Mouse (Mus musculus) limb, embryonic 14.5 days (tissue): ENCODE results near the gene Rsg1. TPM values are rescaled to one million over a fixed set of nuclear protein-coding genes. Genes with fewer than 3 reads are reported as not detected.

ENCODE experiments used
- ATAC-seq: fragments of 200-750 bp; cut with Nextera tagmentation; 2 replicates; pipeline ENCODE4 v1.8.0; 2017; ENCODE audit warnings: low read depth, moderate number of reproducible peaks, moderate TSS enrichment; ENCODE audit not compliant: low FRiP score
- DNase-seq: peaks from one replicate; pipeline ENCODE4 v3.0.0-alpha.2; 2015; ENCODE audit warnings: low spot score
- H3K27ac ChIP-seq: fragments of 300-500 bp; sonication (generic); replicated peaks from 2 replicates; pipeline ENCODE4 v1.5.1; 2014; ENCODE audit warnings: low read depth, mild to moderate bottlenecking, low read length, moderate library complexity, mixed read lengths
- H3K27me3 ChIP-seq: fragments of 300-500 bp; sonication (generic); 2 replicates; pipeline ENCODE4 v1.6.1; 2014; ENCODE audit warnings: low read length, mixed read lengths; ENCODE audit not compliant: control insufficient read depth, insufficient read depth
- H3K36me3 ChIP-seq: fragments of 300-500 bp; sonication (generic); 2 replicates; pipeline ENCODE4 v1.6.1; 2014; ENCODE audit warnings: mild to moderate bottlenecking, low read length, moderate library complexity, mixed read lengths; ENCODE audit not compliant: control insufficient read depth, insufficient read depth
- H3K4me1 ChIP-seq: fragments of 300-500 bp; sonication (generic); 2 replicates; pipeline ENCODE4 v1.6.1; 2014; ENCODE audit warnings: antibody characterized with exemption, low read length, mixed read lengths; ENCODE audit not compliant: control insufficient read depth, insufficient read depth
- H3K4me2 ChIP-seq: fragments of 300-500 bp; sonication (generic); replicated peaks from 2 replicates; pipeline ENCODE4 v1.6.1; 2014; ENCODE audit warnings: low read depth, mild to moderate bottlenecking, low read length, moderate library complexity; ENCODE audit not compliant: severe bottlenecking
- H3K4me3 ChIP-seq: fragments of 300-500 bp; sonication (generic); replicated peaks from 2 replicates; pipeline ENCODE4 v1.5.1; 2014; ENCODE audit warnings: low read length
- H3K9ac ChIP-seq: fragments of 300-500 bp; sonication (generic); 2 replicates; pipeline ENCODE4 v1.6.1; 2014; ENCODE audit warnings: mild to moderate bottlenecking, low read depth, low read length, moderate library complexity; ENCODE audit not compliant: severe bottlenecking
- H3K9me3 ChIP-seq: fragments of 300-500 bp; sonication (generic); 2 replicates; pipeline ENCODE4 v1.6.1; 2016; ENCODE audit warnings: low read length; ENCODE audit not compliant: control insufficient read depth
- POLR2A ChIP-seq: fragments of 200-500 bp; IDR thresholded peaks from 2 replicates; pipeline ENCODE4 v1.8.0; 2012; ENCODE audit warnings: inconsistent platforms, mild to moderate bottlenecking, moderate library complexity, borderline replicate concordance; ENCODE audit not compliant: insufficient read depth, insufficient read length; ENCODE audit errors: extremely low read depth
- WGBS: fragments of 180-500 bp; shearing (Covaris S2); extraction: QIAGEN DNeasy Blood & Tissue Kit; methylation state at CpG from one replicate; pipeline ENCODE4 v1.1.7; 2014; 5-methylcytosine and 5-hydroxymethylcytosine counted together
- polyA plus RNA-seq, 2 experiments: library from polyadenylated mRNA; depleted of rRNA in 1 of 2; stranded (reverse) in 1 of 2; unstranded in 1 of 2; fragments of >200 nt; fragmentation: Nextera tagmentation in 1 of 2; extraction: Ambion mirVana in 1 of 2; gene quantifications; 2 replicates each; pipeline versions ENCODE4 v1.2.1 to v1.2.3; 2012 to 2014

The Rsg1 gene
- polyA plus RNA-seq, 2 experiments: 3.6 to 5.5 TPM

GRCm38 (mm10) chr4:141274485-141275341 lies 61.0 kb downstream of the Rsg1 start:
- no peak overlapping the region for H3K4me3 ChIP-seq
- no peak overlapping the region for H3K27ac ChIP-seq
- H3K9ac ChIP-seq: no peak overlapping the region
- H3K27me3 ChIP-seq: no peaks in the 10 kb centered on the region
- no peak overlapping the region for H3K4me2 ChIP-seq
- 52% methylated on average over 23 of the region's 23 CpGs for WGBS
- ATAC-seq (no peak), DNase-seq (no peak)
- no peaks in the 10 kb centered on the region for H3K9me3 ChIP-seq
- H3K4me1 ChIP-seq: peaks cover 6% of the 10 kb centered on the region; the same call in 1 of the 2 replicates
- no peak for TF ChIP-seq POLR2A
- H3K36me3 ChIP-seq: no peaks in the 10 kb centered on the region

Other genes starting within 250 kb of the Rsg1 start
- 74.6 and 112 TPM in 2 replicates for gene Atp13a2, start 227.1 kb upstream of the Rsg1 start, polyA plus RNA-seq (2012; rRNA removed)
- 43.7 and 45.0 TPM in 2 replicates for gene Atp13a2, start 227.1 kb upstream of the Rsg1 start, polyA plus RNA-seq (2014; fragmentation: Nextera tagmentation; extraction: Ambion mirVana)
- 708 and 919 TPM in 2 replicates for gene Mfap2, start 203.5 kb upstream of the Rsg1 start, polyA plus RNA-seq (2012; rRNA removed)
- 1,017 and 1,089 TPM in 2 replicates for gene Mfap2, start 203.5 kb upstream of the Rsg1 start, polyA plus RNA-seq (2014; fragmentation: Nextera tagmentation; extraction: Ambion mirVana)
- 25.9 and 27.8 TPM in 2 replicates for gene Crocc, start 153.4 kb upstream of the Rsg1 start, polyA plus RNA-seq (2012; rRNA removed)
- 5.4 and 7.3 TPM in 2 replicates for gene Crocc, start 153.4 kb upstream of the Rsg1 start, polyA plus RNA-seq (2014; fragmentation: Nextera tagmentation; extraction: Ambion mirVana)
- gene Necap2, start 135.6 kb upstream of the Rsg1 start, polyA plus RNA-seq (2012; rRNA removed): 79.1 and 91.0 TPM in 2 replicates
- gene Necap2, start 135.6 kb upstream of the Rsg1 start, polyA plus RNA-seq (2014; fragmentation: Nextera tagmentation; extraction: Ambion mirVana): 83.2 and 90.5 TPM in 2 replicates
- 0.04 and 0.08 TPM in 2 replicates for gene Spata21, start 125.6 kb upstream of the Rsg1 start, polyA plus RNA-seq (2012; rRNA removed)
- gene Spata21, start 125.6 kb upstream of the Rsg1 start, polyA plus RNA-seq (2014; fragmentation: Nextera tagmentation; extraction: Ambion mirVana): 0.18 and 0.43 TPM in 2 replicates
- 63.7 and 71.4 TPM in 2 replicates for gene Szrd1, start 74.2 kb upstream of the Rsg1 start, polyA plus RNA-seq (2012; rRNA removed)
- 38.6 and 39.1 TPM in 2 replicates for gene Szrd1, start 74.2 kb upstream of the Rsg1 start, polyA plus RNA-seq (2014; fragmentation: Nextera tagmentation; extraction: Ambion mirVana)
- gene Fbxo42, start 66.0 kb upstream of the Rsg1 start, polyA plus RNA-seq (2012; rRNA removed): 23.1 and 25.5 TPM in 2 replicates
- 29.7 and 30.0 TPM in 2 replicates for gene Fbxo42, start 66.0 kb upstream of the Rsg1 start, polyA plus RNA-seq (2014; fragmentation: Nextera tagmentation; extraction: Ambion mirVana)
- 20.4 and 21.8 TPM in 2 replicates for gene Arhgef19, start 25.5 kb downstream of the Rsg1 start, polyA plus RNA-seq (2012; rRNA removed)
- 15.3 and 18.7 TPM in 2 replicates for gene Arhgef19, start 25.5 kb downstream of the Rsg1 start, polyA plus RNA-seq (2014; fragmentation: Nextera tagmentation; extraction: Ambion mirVana)
- gene Epha2, start 87.3 kb downstream of the Rsg1 start, polyA plus RNA-seq (2012; rRNA removed): 9.4 and 13.1 TPM in 2 replicates
- gene Epha2, start 87.3 kb downstream of the Rsg1 start, polyA plus RNA-seq (2014; fragmentation: Nextera tagmentation; extraction: Ambion mirVana): 2.2 and 2.4 TPM in 2 replicates
- gene Fam131c, start 154.3 kb downstream of the Rsg1 start, polyA plus RNA-seq (2012; rRNA removed): 1.2 and 1.8 TPM in 2 replicates
- gene Fam131c, start 154.3 kb downstream of the Rsg1 start, polyA plus RNA-seq (2014; fragmentation: Nextera tagmentation; extraction: Ambion mirVana): 1.5 and 1.6 TPM in 2 replicates
- gene Clcnka, start 184.8 kb downstream of the Rsg1 start, polyA plus RNA-seq (2012; rRNA removed): 0.75 and 1.3 TPM in 2 replicates
- 0.36 and 0.61 TPM in 2 replicates for gene Clcnka, start 184.8 kb downstream of the Rsg1 start, polyA plus RNA-seq (2014; fragmentation: Nextera tagmentation; extraction: Ambion mirVana)
- 0.21 TPM in 1 of 2 replicates, not detected in the other for gene Clcnkb, start 202.1 kb downstream of the Rsg1 start, polyA plus RNA-seq (2012; rRNA removed)
- gene Clcnkb, start 202.1 kb downstream of the Rsg1 start, polyA plus RNA-seq (2014; fragmentation: Nextera tagmentation; extraction: Ambion mirVana): 0.51 TPM in 1 of 2 replicates, not detected in the other
- gene Hspb7, start 206.8 kb downstream of the Rsg1 start, polyA plus RNA-seq (2012; rRNA removed): 3.0 and 3.2 TPM in 2 replicates
- 0.43 and 1.3 TPM in 2 replicates for gene Hspb7, start 206.8 kb downstream of the Rsg1 start, polyA plus RNA-seq (2014; fragmentation: Nextera tagmentation; extraction: Ambion mirVana)
- not detected in 2 replicates for gene Srarp, start 222.1 kb downstream of the Rsg1 start, polyA plus RNA-seq (2012; rRNA removed)
- gene Srarp, start 222.1 kb downstream of the Rsg1 start, polyA plus RNA-seq (2014; fragmentation: Nextera tagmentation; extraction: Ambion mirVana): not detected in 2 replicates
- gene Zbtb17, start 230.7 kb downstream of the Rsg1 start, polyA plus RNA-seq (2012; rRNA removed): 48.5 and 55.0 TPM in 2 replicates
- 29.0 and 30.5 TPM in 2 replicates for gene Zbtb17, start 230.7 kb downstream of the Rsg1 start, polyA plus RNA-seq (2014; fragmentation: Nextera tagmentation; extraction: Ambion mirVana)